Mouse (Mus musculus): ENCODE measurements around the gene Spc24.
A peak's percentile ranks its signal among the peaks of the same experiment; 100 is the strongest.

The Spc24 gene

GRCm38 (mm10) chr9:21715298-21715697, 44.8 kb downstream of the Spc24 start:
- DNase-seq (ENCODE audit: low read depth, low spot score), result peak; percentile 57

DNA sequence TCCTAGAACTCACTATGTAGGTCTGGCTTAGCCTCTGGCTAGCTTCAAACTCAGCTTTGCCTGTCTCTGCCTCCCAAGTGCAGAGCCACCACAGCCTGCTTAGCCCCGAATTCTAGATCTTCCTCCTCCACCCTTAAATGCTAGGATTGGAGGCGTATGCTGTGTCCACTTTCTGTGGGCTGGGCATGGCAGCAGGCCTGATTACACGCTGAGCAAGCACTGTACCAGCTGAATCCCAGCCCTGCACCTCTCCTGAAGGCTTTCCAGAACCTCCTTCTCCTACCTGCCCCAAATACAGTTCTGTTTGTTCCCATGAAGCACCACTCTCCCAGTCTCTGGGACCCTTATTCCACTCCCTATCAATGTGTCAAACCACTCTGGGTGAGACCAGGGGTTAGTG, 50.8 kb downstream of the Spc24 start:
- no peak for DNase-seq (ENCODE audit: low read depth, low spot score)

DNA sequence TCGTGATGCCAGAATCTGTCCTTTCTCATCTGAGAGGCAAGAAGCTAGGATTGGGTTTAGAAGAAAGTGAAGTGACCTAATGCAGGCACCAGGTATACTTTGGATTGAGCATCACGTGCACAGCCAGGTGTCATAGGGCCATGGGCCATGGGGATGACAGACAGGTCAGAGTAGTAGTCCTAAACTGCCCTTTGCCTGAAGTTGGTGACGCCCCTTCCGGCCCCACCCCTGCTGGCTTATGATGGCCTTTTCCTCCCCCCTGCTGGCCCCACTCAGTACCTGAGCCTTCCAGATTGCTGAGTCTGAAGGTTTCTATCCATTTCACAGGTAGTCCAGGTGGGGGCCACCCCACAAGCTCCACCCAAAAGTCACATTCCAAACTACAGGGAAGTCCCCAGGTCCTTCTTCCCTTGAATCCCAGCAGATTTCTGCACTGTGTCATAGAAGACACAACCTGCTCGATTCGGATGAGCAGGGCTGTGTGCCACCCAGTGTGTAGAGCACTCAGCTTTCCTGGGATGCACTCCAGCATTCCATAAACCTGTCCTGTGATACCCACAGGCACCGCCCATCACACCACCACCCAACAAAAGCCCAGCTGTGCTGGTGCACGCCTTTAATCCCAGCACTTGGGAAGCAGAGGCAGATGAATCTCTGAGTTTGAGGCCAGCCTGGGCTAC, 53.4 kb downstream of the Spc24 start:
- DNase-seq (ENCODE audit: low read depth, low spot score), result no peak

DNA sequence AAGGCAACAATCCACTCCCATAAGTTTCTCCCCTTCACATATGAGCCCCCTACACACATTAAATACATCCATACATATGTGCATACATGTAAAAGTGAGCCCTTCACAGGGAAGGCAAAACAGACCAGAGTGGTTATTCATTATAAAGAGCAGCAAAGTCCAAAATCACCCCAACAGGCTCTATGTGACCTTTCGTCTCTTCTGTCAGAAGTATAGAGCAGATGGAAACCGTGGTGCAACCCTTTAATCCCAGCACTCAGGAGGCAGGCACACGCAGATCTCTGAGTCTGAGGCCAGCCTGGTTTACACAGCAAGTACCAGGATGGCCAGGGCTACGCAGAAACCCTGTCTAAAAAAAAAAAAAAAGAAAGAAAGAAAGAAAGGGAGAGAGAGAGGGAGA, 54.0 kb downstream of the Spc24 start:
- no peak for DNase-seq (ENCODE audit: low read depth, low spot score)

Measured in 3T3-L1 (cell line).